Mouse (Mus musculus) intestine, embryonic 16.5 days (tissue): Measurements from ENCODE around the gene Srms. TPM values are rescaled to one million over a fixed set of nuclear protein-coding genes. Genes with fewer than 3 reads are reported as not detected.

ENCODE experiments used
- ATAC-seq: fragments of 200-750 bp; cut with Nextera tagmentation; 2 replicates; pipeline ENCODE4 v1.8.0; 2017; ENCODE audit warnings: moderate TSS enrichment, moderate library complexity
- H3K27ac ChIP-seq: fragments of 300-500 bp; sonication (generic); 2 replicates; pipeline ENCODE4 v1.5.1; 2014; ENCODE audit warnings: mild to moderate bottlenecking, low read length
- H3K27me3 ChIP-seq: fragments of 300-500 bp; sonication (generic); replicated peaks from 2 replicates; pipeline ENCODE4 v1.6.1; 2014; ENCODE audit warnings: low read length, control low read depth, mixed read lengths; ENCODE audit not compliant: control insufficient read depth, insufficient read depth
- H3K36me3 ChIP-seq: fragments of 300-500 bp; sonication (generic); 2 replicates; pipeline ENCODE4 v1.6.1; 2014; ENCODE audit warnings: low read length, control low read depth; ENCODE audit not compliant: control insufficient read depth, insufficient read depth
- H3K4me1 ChIP-seq: fragments of 300-500 bp; sonication (generic); 2 replicates; pipeline ENCODE4 v1.6.1; 2014; ENCODE audit warnings: low read length, control low read depth, mixed read lengths; ENCODE audit not compliant: control insufficient read depth, insufficient read depth
- H3K4me2 ChIP-seq: fragments of 300-500 bp; sonication (generic); 2 replicates; pipeline ENCODE4 v1.6.1; 2014; ENCODE audit warnings: low read depth, low read length, control low read depth
- H3K4me3 ChIP-seq: fragments of 300-500 bp; sonication (generic); 2 replicates; pipeline ENCODE4 v1.5.1; 2014; ENCODE audit warnings: mild to moderate bottlenecking, low read length
- H3K9ac ChIP-seq: fragments of 300-500 bp; sonication (generic); 2 replicates; pipeline ENCODE4 v1.6.1; 2014; ENCODE audit warnings: low read depth, low read length
- H3K9me3 ChIP-seq: fragments of 300-500 bp; sonication (generic); 2 replicates; pipeline ENCODE4 v1.6.1; 2016; ENCODE audit warnings: low read length, control low read depth; ENCODE audit not compliant: control insufficient read depth
- WGBS: fragments of 180-500 bp; shearing (Covaris S2); extraction: QIAGEN DNeasy Blood & Tissue Kit; methylation state at CpG from one replicate; pipeline ENCODE4 v1.1.7; 2014; 5-methylcytosine and 5-hydroxymethylcytosine counted together
- polyA plus RNA-seq: library from polyadenylated mRNA; unstranded; fragments of >200 nt; fragmentation: Nextera tagmentation; extraction: Ambion mirVana; gene quantifications from 2 replicates; pipeline ENCODE4 v1.2.1, GENCODE M21; 2015

The Srms gene
- polyA plus RNA-seq, 1 experiment from 2014 or later = 0.10 TPM

DNA sequence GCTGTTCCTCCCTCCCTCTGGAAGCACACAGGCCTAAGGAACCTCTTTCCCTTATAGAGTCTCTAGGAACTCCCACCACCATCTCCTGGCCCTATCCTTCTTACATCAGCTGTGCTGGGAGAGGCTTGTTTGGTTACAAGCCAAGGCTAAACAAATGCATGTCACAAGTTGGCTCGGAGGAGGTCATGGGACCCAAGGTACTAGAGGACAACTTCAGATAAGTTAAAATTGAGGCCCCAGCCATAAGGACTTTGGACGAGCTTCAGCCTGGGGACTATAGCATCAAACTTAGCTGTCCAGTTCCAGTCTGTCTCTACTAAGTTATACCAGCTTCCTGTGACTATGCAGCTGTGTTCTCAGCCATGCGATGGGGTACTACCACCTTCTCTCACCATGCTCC is 14.1 kb upstream of the Srms start:
- ATAC-seq = peak; percentile 39
- Histone ChIP-seq H3K4me3 (no peak overlapping the region), H3K9me3 (no peaks in the 10 kb centered on the region), H3K27ac (no peak overlapping the region), H3K9ac (no peak overlapping the region), H3K27me3 (no peaks in the 10 kb centered on the region), H3K4me1 (no peaks in the 10 kb centered on the region), H3K4me2 (no peak overlapping the region), H3K36me3 (peaks cover 6% of the 10 kb centered on the region)
- 90% methylated on average over 3 of the region's 3 CpGs for WGBS

DNA sequence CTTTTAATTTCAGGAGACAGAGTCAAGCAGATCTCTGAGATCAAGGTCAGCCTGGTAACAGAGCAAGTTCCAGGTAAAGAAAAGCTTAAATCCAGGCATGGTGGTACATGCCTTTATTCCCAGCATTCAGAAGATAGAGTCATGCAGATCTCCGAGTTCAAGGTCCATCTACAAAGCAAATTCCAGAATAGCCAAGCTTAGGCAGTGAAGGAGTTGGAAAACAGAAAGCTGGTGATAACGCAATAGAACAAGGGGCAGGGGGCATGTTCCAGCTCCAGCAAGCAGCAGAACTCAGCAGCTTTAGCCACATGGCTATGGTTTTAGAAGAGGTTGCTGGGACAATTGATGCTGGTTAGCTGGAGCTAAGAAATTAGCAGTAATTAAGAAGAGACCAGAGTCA is 12.0 kb upstream of the Srms start:
- H3K4me2 ChIP-seq = no peak overlapping the region
- peak; percentile 32; the same call in 1 of the 2 replicates for ATAC-seq
- H3K9me3 ChIP-seq = no peaks in the 10 kb centered on the region
- no peaks in the 10 kb centered on the region for H3K27me3 ChIP-seq
- H3K4me3 ChIP-seq = no peak overlapping the region
- H3K36me3 ChIP-seq = peaks cover 3% of the 10 kb centered on the region; the same call in 1 of the 2 replicates
- no peak overlapping the region for H3K9ac ChIP-seq
- peaks cover 2% of the 10 kb centered on the region; the same call in 1 of the 2 replicates for H3K4me1 ChIP-seq
- H3K27ac ChIP-seq = no peak overlapping the region
- WGBS = 70% methylated on average over 2 of the region's 2 CpGs

DNA sequence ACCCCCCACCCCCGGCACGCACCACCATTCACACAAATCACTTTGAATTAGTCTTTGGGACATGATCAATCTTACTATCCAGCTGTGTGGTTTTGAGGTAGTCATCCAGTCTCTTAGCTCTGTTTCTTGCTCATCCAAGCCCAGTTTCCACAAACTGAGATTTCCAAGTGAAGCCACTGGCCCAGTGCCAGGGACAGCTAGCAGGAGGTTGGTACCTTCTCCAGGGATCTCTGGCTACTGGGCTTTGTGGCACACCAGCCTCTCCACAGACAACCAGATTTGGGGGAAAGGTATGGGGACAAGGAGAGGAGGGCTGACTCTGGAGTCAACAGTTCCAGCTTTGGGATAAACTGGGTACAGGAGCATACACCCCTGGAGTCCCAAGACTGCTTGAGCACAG is 7.4 kb upstream of the Srms start:
- no peaks in the 10 kb centered on the region for H3K9me3 ChIP-seq
- H3K4me3 ChIP-seq = peak overlapping the region; percentile 38; the same call in 1 of the 2 replicates
- peaks cover 9% of the 10 kb centered on the region for H3K4me1 ChIP-seq
- WGBS = 32% methylated on average over 2 of the region's 2 CpGs
- H3K9ac ChIP-seq = peak overlapping the region; percentile 60; the same call in 1 of the 2 replicates
- H3K36me3 ChIP-seq = no peaks in the 10 kb centered on the region
- ATAC-seq = no peak
- H3K27me3 ChIP-seq = no peaks in the 10 kb centered on the region
- peak overlapping the region; percentile 74 for H3K4me2 ChIP-seq
- no peak overlapping the region for H3K27ac ChIP-seq

DNA sequence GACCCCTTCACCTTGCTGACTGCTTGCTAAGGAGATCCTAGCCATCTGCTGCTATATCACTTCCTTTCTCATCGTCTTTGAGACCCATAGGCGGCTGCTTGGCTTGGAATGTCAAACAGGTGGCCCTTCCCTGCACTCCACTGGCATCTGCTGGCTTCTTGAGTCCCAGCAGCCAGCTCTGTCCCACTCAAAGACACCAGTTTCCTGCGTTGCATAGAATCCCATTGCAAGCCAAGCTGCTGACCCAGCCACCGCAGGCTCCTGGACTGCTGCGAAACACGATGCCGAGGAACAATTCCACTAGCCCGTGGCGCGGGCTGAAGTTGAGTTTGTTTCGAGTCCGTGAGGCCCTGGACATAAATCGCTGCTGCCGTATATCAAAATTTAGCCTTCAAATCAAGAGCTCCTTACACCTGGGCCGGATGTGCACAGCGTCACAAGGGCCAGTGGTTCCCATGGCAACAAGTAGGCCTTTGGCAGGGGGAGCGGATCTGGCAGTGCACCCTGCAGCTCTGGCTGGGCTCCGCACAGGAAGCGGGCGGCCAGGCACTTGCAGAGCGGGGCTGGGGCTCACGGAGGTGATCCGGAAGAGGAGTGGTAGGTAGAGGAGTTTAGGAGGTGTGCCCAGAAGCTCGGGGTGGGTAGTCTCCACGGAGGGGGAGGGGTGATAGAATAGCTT is 6.7 kb upstream of the Srms start, which contains the start of gene Fndc11:
Gene Fndc11 (plus strand): TSS at position 476 of the 679 bp plus-strand sequence.
- peaks cover 9% of the 10 kb centered on the region for H3K4me1 ChIP-seq
- H3K27ac ChIP-seq = peak within 1 kb of the TSS; percentile 5; the same call in 1 of the 2 replicates
- peak within 1 kb of the TSS; percentile 60 for H3K9ac ChIP-seq
- peak within 1 kb of the TSS; percentile 38 for H3K4me3 ChIP-seq
- no peaks in the 10 kb centered on the region for H3K27me3 ChIP-seq
- peak; percentile 93 for ATAC-seq
- H3K9me3 ChIP-seq = no peaks in the 10 kb centered on the region
- peak within 1 kb of the TSS; percentile 74 for H3K4me2 ChIP-seq
- 2% methylated on average over 25 of the region's 25 CpGs for WGBS
- no peaks in the 10 kb centered on the region for H3K36me3 ChIP-seq

DNA sequence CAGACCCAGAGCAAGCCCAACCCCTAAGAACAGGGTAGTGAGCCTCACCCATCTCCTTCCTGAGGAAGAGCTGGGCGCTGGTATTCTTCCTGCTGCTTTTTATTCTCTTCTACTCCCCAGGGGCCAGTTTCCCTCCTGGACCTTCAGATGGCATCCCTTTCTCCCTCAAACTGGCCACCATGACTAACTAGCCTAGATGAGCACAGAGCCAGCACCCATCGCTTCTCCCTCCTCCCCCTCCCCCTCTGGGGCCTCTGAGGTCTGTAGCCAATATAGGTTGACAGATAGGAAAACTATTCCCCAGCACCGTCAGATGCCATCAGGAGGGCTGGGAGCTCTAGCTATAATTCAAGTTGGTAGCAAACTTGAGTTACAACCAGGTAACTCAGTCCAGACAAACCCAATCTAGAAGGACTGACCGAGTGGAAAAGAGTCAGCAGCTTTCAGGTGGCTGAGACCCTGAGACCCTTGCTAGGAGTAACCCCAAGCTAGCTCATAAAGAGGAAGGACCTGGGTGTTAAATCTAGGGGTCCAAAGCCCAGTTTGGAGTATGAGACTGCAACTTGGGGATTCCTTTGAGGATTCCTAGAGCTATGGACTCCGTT is 6.0 kb upstream of the Srms start:
- Histone ChIP-seq H3K9me3 (no peaks in the 10 kb centered on the region), H3K4me2 (no peak overlapping the region), H3K27me3 (0 out of 2 replicates have a peak, but pooled peaks cover 2% of the 10 kb centered on the region), H3K9ac (no peak overlapping the region), H3K4me1 (peaks cover 9% of the 10 kb centered on the region), H3K4me3 (no peak overlapping the region), H3K27ac (peak overlapping the region; percentile 5; the same call in 1 of the 2 replicates), H3K36me3 (no peaks in the 10 kb centered on the region)
- 58% methylated on average over 5 of the region's 5 CpGs for WGBS
- ATAC-seq = no peak

DNA sequence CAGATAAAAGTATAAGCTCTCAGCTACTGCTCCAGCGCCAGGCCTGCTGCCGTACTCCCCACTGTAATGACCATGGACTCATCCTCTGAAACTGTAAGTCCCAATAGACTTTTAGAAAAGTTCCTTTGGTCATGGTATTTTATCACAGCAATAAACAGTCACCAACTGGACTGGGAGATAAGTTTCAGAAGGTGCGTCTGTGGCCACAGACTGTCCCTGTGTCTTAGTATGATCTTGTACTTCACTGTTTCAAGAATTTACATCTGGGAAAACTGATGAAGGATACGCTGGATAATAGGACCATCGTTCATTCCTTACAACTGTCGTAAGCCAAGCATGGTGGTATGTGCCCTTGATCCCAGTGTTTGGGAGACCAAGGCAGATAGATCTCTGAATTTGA is 3.1 kb upstream of the Srms start:
- peaks cover 9% of the 10 kb centered on the region for H3K4me1 ChIP-seq
- 87% methylated on average over 6 of the region's 6 CpGs for WGBS

DNA sequence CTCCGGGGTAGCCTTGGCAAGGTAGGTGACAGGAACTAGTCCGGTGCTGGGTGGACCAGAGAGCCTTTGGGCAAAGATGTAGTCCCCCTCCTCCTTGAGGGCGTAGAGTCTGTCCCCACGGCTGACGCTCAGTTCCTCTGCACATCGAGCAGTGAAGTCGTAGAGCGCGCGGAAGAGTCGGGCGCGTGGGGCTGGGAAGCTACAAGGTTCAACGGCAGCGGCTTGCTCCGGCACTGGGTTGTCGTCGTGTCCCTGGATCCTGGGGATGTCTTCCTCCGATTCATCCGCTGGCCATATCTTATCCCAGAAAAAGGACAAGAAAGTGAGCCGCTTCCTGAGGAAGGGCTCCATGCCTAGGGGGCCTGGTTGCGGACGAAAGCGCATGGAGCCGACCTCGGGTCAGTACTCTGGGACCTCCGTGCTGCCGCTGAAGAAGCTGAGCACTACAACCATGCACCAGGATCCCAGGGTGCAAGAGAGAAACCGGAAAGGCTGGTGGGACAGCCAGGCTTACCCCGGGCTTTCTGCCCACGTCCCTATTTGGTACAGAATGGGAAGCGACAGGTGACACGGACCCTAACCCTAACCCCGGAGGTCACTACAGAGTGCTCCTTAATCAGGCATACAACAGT is 480 bp downstream of the Srms start:
- Histone ChIP-seq H3K4me3 (peak overlapping the region; percentile 44), H3K27me3 (peaks cover 25% of the 10 kb centered on the region; the same call in 1 of the 2 replicates), H3K9me3 (no peaks in the 10 kb centered on the region), H3K36me3 (no peaks in the 10 kb centered on the region), H3K4me1 (no peaks in the 10 kb centered on the region), H3K4me2 (peak overlapping the region; percentile 72), H3K27ac (no peak overlapping the region), H3K9ac (peak overlapping the region; percentile 9)
- WGBS = 3% methylated on average over 34 of the region's 34 CpGs
- peak; percentile 57 for ATAC-seq

More for the DNA sequence above, 3.1 kb upstream of the Srms start:
- peaks cover 25% of the 10 kb centered on the region; the same call in 1 of the 2 replicates for H3K27me3 ChIP-seq
- no peaks in the 10 kb centered on the region for H3K36me3 ChIP-seq
- no peaks in the 10 kb centered on the region for H3K9me3 ChIP-seq
- no peak overlapping the region for H3K4me3 ChIP-seq
- H3K9ac ChIP-seq = no peak overlapping the region
- no peak overlapping the region for H3K4me2 ChIP-seq
- ATAC-seq = no peak
- no peak overlapping the region for H3K27ac ChIP-seq

DNA sequence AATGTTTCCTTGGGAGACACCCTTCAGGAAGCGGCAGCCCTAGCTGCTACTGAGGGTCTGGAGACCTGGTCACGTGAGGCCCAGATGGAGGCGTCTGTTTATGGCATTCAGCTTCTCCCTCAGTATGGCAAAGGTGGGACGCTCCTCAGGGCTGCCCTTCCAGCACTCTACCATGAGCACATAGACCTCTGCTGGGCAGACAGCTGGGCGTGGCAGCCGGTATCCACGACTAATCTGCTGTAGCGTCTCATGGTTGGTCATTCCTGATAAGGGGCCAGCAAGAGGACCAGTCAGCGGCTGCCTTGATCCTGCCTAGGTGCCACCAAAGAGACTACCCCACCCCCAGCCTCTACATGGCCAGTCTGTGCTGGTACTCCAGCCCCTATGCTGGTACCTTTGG is 6.9 kb downstream of the Srms start:
- WGBS = 47% methylated on average over 9 of the region's 9 CpGs
- Histone ChIP-seq H3K9ac (no peak overlapping the region), H3K4me3 (no peak overlapping the region), H3K36me3 (no peaks in the 10 kb centered on the region), H3K4me1 (peaks cover 7% of the 10 kb centered on the region), H3K4me2 (no peak overlapping the region), H3K27ac (no peak overlapping the region), H3K27me3 (no peaks in the 10 kb centered on the region; the same call in 1 of the 2 replicates), H3K9me3 (no peaks in the 10 kb centered on the region)
- ATAC-seq = peak; percentile 75

DNA sequence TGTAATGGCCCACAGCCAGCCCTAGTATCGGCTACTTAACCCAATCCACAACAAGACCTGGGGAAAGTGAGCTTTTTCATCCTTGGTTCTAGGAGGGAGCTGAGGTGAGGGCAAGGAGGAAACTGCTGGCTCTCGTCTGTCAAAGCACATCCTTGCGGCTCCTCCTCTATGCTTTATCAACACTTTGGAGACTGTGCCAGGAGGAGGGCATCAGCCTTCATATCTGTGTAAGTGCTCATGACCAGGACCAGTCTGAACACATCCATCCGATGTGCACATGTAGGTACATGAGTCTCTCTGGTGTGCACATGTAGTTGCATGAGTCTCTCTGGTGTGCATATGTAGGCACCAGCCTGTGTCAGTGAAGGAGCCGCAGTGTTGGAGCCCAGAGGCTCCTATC is 7.3 kb downstream of the Srms start:
- Histone ChIP-seq H3K27me3 (no peaks in the 10 kb centered on the region; the same call in 1 of the 2 replicates), H3K4me1 (peaks cover 7% of the 10 kb centered on the region), H3K9ac (no peak overlapping the region), H3K9me3 (no peaks in the 10 kb centered on the region), H3K4me2 (no peak overlapping the region), H3K36me3 (no peaks in the 10 kb centered on the region), H3K27ac (no peak overlapping the region), H3K4me3 (no peak overlapping the region)
- ATAC-seq = peak; percentile 26; the same call in 1 of the 2 replicates
- 80% methylated on average over 5 of the region's 5 CpGs for WGBS
